Mouse (Mus musculus) gastrocnemius, postnatal 25 days (tissue): Measurements from ENCODE around the gene Vps13d. TPM values are rescaled to one million over a fixed set of nuclear protein-coding genes. Genes with fewer than 3 reads are reported as not detected.

Experiments used
- DNase-seq: peaks from one replicate; pipeline ENCODE4 v3.0.0; 2022
- total RNA-seq, 2 experiments: library from RNA; stranded (reverse); gene quantifications; 1 replicate in 1 of 2; 2 replicates in 1 of 2; pipeline ENCODE4 v1.2.3; 2021

The Vps13d gene
- total RNA-seq, 2 experiments from 2014 or later, result 26.7 to 32.8 TPM

- no peak for DNase-seq
Observed at GRCm38 (mm10) chr4:145079324-145079723, 115.5 kb downstream of the Vps13d start.

GRCm38 (mm10) chr4:145074276-145074675, 120.5 kb downstream of the Vps13d start:
- DNase-seq, result no peak

DNA sequence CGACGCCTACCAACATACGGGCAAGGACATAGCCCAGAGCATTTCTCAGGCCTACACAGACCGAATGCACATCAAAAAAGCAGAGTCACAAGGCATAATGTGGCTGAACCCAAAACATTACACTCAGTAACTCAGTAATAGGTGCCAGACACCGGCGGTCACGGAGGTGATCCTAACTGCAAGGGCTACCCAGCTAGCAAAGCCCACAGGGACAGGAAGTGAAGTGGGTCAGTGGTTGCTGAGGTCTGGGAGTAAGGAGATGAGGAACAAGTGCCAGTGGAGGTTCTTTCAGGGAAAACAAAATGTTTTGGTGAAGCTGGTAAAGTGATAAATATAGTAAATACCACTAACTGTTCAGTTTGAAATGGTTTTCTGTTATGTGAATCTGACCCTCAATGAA, 121.1 kb downstream of the Vps13d start:
- no peak for DNase-seq

DNA sequence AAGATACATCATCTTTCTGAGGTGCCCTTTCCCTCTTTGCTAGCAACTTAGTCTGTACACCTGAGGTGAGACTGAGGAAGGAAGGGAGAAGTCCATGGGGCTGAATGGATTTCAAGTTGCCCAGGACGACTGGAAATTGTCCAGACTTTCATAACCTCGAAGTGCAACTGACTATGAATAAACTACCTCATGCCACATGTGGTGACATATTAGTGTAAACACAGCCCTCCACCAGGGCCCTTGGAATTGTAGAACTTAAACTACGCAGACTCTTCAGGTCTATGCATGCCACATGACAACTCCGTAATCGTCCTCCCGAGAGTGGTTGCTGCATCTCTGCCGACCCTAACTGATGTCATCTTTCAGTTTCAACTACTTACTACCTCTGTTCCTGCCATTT, 122.9 kb downstream of the Vps13d start:
- no peak for DNase-seq

GRCm38 (mm10) chr4:145067019-145067680, 127.7 kb downstream of the Vps13d start:
- no peak for DNase-seq

- no peak for DNase-seq
Observed at GRCm38 (mm10) chr4:145066336-145067018, 128.3 kb downstream of the Vps13d start.

- DNase-seq, result no peak
Observed at GRCm38 (mm10) chr4:145058749-145059442, 135.9 kb downstream of the Vps13d start.

DNA sequence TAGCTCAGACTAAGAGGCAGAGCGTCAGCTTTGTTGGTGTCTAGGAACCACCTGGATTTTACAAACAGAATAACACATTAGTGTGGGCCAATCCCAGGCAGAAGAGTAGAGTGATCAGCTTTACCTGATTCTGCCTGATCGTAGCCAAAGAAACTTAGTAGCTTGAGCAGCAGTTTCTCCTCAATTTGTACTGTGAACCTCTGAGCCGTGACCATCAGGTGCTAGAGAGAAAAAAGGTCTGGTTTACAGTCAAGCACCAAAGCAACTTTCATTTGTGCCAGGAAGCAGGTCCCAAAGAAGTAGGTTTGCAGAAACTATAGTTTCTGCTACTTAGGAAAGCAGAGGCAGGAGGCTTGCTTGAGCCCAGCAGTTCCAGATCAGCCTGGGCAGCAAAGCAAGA, 138.5 kb downstream of the Vps13d start:
- DNase-seq, result no peak

DNA sequence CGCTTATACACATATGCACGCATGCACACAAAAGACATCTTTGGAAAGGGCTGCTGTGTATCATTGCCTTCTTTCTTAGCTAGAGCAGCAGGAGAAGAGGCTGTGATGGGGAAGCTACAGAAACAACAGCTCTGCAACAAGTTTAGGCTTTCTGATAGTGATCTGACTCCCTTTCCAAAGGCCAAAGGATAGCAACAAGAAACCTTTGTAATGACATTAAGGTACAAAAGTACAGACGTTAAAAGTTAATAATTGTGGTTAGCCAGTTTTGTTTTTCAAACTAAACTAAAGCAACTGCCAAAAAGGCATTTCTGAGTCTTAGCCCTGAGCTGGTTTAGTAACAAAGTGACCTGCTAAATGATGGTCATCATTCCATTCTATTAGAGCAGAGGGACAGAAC, 139.0 kb downstream of the Vps13d start:
- DNase-seq, result no peak

DNA sequence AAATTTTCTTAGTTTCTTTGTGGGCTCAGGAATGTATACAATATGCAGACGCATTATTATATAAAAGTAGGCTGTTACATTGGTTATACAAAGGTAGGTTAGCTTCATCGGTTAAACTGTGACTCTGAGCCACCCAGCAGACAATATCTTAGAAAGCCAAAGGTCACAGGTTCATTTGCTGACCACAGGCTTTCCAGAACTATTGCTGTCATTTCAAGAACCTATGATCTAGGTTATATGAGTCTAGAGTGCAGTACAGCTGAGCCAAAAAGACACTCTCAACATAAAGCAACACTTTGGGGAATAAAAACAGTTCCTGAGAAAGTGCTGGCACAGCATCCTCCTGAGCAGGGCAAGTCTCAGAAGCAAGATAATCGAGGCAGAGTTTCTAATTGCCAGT, 140.4 kb downstream of the Vps13d start:
- DNase-seq, result no peak

- DNase-seq, result no peak
Observed at GRCm38 (mm10) chr4:145052697-145053096, 142.1 kb downstream of the Vps13d start.

- DNase-seq, result no peak
Observed at GRCm38 (mm10) chr4:145052282-145052681, 142.5 kb downstream of the Vps13d start.

- no peak for DNase-seq
Observed at GRCm38 (mm10) chr4:145051209-145051969, 143.4 kb downstream of the Vps13d start.

DNA sequence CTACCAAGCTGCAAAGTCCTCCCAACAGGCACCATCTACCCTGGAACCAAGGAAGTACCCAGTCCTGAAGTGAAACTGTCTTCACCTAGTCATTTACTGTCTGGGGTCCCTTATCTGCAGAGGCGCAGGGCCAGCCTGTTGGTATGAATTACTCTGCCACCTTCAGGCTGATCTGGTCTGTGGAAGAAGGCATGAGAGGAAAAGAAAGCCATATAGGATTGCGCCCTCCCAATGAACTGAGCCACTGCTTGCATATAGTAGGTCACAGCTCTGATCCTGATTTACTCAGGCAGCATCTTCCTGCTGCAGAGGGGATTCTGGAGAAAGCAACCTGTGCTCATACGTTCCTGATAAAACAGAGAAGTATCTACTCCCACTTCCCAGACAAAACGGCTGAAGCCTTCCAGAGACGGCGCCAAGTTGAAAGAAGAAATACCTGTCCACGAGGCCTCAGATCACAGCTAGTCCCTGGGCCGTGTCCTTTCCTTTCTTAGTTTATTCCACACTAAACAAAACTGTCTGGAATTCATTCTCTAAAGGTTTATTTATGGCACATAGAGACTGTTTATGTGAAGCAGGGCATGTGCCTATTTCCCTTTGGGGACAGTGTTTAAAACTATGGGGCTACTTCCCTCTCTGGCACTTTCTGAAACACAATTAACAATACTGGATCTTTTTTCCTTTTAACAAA, 144.1 kb downstream of the Vps13d start:
- no peak for DNase-seq

GRCm38 (mm10) chr4:145047964-145048363, 146.8 kb downstream of the Vps13d start:
- DNase-seq, result no peak

- no peak for DNase-seq
Observed at GRCm38 (mm10) chr4:145046032-145046401, 148.8 kb downstream of the Vps13d start.

- DNase-seq, result no peak
Observed at GRCm38 (mm10) chr4:145045312-145046031, 149.3 kb downstream of the Vps13d start.

DNA sequence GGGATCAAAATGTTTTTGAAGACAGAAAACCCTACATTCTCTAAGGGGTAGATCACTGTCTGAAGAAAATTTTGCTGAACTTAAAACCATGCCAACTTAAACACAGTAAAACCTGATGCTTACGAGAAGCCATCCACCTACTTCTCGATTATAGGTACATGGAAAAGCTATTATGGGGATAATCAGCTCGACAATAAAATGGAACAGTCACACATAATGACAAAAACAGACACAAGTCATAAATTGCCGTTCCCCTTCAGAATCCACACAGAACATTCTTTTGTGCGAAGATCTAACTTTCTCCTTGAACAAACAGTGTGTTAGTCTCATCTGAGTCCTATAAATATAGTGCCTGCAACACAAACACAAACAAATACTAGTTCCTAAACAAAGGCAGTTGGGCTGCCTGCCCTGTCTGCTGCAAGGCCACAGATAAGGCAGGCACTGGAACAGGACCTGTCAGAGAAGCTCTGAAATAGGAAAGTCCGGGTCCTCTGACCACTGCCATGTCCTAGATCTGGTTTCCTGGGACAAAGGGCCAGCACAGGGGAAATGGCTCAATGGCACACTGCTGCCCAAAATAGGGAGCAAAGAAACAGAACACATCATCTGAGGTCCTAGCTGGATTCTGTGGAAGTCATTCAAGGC, 153.5 kb downstream of the Vps13d start:
- DNase-seq, result peak; percentile 37

- DNase-seq, result no peak
Observed at GRCm38 (mm10) chr4:145037631-145038416, 157.0 kb downstream of the Vps13d start.

DNA sequence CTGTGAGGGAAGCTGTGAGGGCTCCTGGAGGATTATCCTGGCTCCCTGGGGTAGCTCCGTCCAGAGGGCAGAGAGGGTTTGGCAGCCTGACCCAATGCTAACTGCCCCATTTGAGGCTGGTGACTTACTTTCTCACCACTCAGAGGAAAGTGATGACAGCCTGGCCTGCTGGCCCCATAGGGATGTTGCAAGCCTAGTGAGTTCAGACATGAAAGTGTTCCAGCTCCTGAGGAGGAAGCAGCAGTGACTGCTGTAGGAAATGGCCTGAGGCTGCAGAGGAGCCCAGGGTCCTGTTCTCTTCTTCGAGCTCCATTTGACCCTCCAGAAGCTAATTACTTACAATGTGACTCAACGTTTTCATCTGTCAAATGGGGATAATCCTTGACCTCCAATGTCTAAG, 157.8 kb downstream of the Vps13d start:
- no peak for DNase-seq
